Mouse (Mus musculus): ENCODE measurements at regions not wholly inside any gene's neighbourhood (a gene's known extent, or its start where the extent isn't known, plus 50 kb on each side); places are given as distances from the start of the nearest gene placed in this dataset.
"Not testable (repeated sequence)": the region's sequence is repeated elsewhere in the genome, so short reads cannot be mapped to it uniquely, and the experiment has no call there.

DNA sequence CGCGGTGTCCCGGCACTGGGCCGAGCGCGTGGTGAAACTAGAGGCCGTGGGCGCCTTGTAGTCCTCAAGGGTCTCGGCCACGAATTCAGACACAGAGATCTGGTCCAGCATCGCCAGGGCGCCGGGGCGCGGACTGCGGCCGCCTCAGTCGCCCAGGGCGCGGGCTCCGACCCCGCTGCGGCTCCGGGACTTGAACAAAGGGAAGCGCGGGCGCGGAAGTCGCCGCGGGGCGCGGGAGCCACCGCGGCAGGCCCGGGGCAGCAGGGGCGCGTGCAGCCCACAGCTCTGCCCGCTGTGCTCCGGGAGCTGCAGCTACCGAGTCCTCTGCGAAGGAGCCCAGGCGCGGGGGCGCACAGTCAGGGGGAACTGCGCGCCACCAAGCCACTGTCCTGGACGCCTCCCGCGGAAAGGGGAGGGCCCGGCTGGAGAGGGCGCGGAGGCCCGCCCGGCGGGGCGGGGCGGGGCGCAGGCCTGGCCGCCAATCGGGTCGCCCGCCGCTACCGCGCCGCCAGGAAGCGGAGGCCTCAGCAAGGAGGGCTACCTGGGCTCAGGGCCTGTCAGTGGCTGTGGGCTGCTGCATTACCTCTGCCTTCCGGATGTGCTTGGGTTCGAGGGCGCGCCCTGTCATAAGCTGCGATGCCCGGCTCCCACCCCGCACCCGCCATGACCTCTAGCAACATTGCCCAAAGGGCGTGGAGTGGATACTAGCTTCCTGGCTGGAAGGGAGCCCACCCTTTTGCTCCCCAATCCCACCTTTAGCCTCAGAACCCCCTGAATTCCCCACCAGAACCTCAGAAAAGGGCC, 155.2 kb upstream of the 9030624G23Rik start:
- H3K4me3 ChIP-seq: peak overlapping the region; percentile 53
- WGBS: 3% methylated on average over 63 of the region's 77 CpGs
- not testable (repeated sequence) for H3K4me1 ChIP-seq; H3K27ac ChIP-seq (replicated peaks); H3K36me3 ChIP-seq; H3K27me3 ChIP-seq; H3K9me3 ChIP-seq; ATAC-seq (ENCODE audit: low FRiP score, low read depth)
- H3K9ac ChIP-seq (replicated peaks): peak overlapping the region; percentile 65
- H3K4me2 ChIP-seq (replicated peaks): peak overlapping the region; percentile 51
